Mouse (Mus musculus) testis, adult 2 months (tissue): ENCODE results near the gene Ube2o. TPM values are rescaled to one million over a fixed set of nuclear protein-coding genes. Genes with fewer than 3 reads are reported as not detected.
A peak's percentile ranks its signal among the peaks of the same experiment; 100 is the strongest.
"Not testable (repeated sequence)": the region's sequence is repeated elsewhere in the genome, so short reads cannot be mapped to it uniquely, and the experiment has no call there.

Experiments
- H3K27ac ChIP-seq: fragments of 200-500 bp; 2 replicates; pipeline ENCODE4 v1.5.1; 2012; ENCODE audit warnings: low read depth, low read length; ENCODE audit not compliant: control insufficient read depth, insufficient read depth
- H3K27me3 ChIP-seq: fragments of 200-500 bp; 2 replicates; pipeline ENCODE4 v1.6.1; 2012; ENCODE audit warnings: mild to moderate bottlenecking, low read length, moderate library complexity; ENCODE audit not compliant: control insufficient read depth, insufficient read depth
- H3K36me3 ChIP-seq: fragments of 200-500 bp; 2 replicates; pipeline ENCODE4 v1.6.1; 2012; ENCODE audit warnings: mild to moderate bottlenecking, low read length; ENCODE audit not compliant: control insufficient read depth, insufficient read depth
- H3K4me1 ChIP-seq: fragments of 200-500 bp; 2 replicates; pipeline ENCODE4 v1.6.1; 2012; ENCODE audit warnings: low read length; ENCODE audit not compliant: control insufficient read depth, insufficient read depth
- H3K4me3 ChIP-seq: fragments of 200-500 bp; 2 replicates; pipeline ENCODE4 v1.5.1; 2012; ENCODE audit warnings: low read depth, mild to moderate bottlenecking, low read length, moderate library complexity, mixed read lengths; ENCODE audit not compliant: control insufficient read depth
- CTCF ChIP-seq: fragments of 200-500 bp; IDR thresholded peaks from 2 replicates; pipeline ENCODE4 v1.5.1; 2012; ENCODE audit warnings: low read depth, mild to moderate bottlenecking, inconsistent platforms, low read length, moderate library complexity; ENCODE audit not compliant: control insufficient read depth, insufficient read depth, insufficient replicate concordance
- POLR2A ChIP-seq: fragments of 200-500 bp; IDR thresholded peaks from 2 replicates; pipeline ENCODE4 v1.6.1; 2012; ENCODE audit warnings: low read depth, mild to moderate bottlenecking, inconsistent platforms, low read length, moderate library complexity; ENCODE audit not compliant: control insufficient read depth
- polyA plus RNA-seq: library from polyadenylated mRNA; depleted of rRNA; stranded (reverse); fragments of >200 nt; gene quantifications from 2 replicates; pipeline ENCODE4 v1.2.3, GENCODE M21; 2012

Ube2o gene
- polyA plus RNA-seq, 1 experiment = 31.6 TPM

GRCm38 (mm10) chr11:116612554-116612953 is 31.3 kb upstream of the Ube2o start:
- no peaks in the 10 kb centered on the region; the same call in 1 of the 2 replicates for H3K4me1 ChIP-seq
- TF ChIP-seq POLR2A (no peak), CTCF (no peak)
- no peak overlapping the region for H3K4me3 ChIP-seq

DNA sequence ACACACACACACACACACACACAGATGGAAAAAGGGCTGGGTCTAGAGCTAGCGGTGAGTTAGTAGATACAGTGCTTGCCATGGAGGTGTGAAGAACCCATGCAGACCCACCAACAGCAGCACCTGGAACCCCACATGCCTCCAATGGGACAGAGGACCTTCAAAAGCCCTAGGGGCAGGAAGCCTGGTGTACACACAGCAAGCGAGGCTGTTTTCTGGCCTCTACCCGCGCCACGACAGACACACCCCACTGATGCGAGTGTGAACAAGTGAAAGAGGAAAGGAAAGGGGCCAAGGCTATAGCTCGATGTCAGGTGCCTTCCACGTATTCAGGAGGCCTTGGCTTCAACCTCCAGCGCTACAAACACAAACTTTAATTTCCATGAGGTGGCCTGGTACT is 30.6 kb upstream of the Ube2o start:
- H3K36me3 ChIP-seq = no peaks in the 10 kb centered on the region
- no peak overlapping the region for H3K27ac ChIP-seq
- H3K4me3 ChIP-seq = no peak overlapping the region
- TF ChIP-seq POLR2A = no peak
- no peak for TF ChIP-seq CTCF
- H3K4me1 ChIP-seq = no peaks in the 10 kb centered on the region; the same call in 1 of the 2 replicates
- no peaks in the 10 kb centered on the region for H3K27me3 ChIP-seq

More at GRCm38 (mm10) chr11:116612554-116612953, 31.3 kb upstream of the Ube2o start:
- Histone ChIP-seq H3K27ac (no peak overlapping the region), H3K36me3 (no peaks in the 10 kb centered on the region), H3K27me3 (no peaks in the 10 kb centered on the region)

GRCm38 (mm10) chr11:116611168-116611567 is 29.9 kb upstream of the Ube2o start:
- not testable (repeated sequence) for H3K4me3 ChIP-seq, H3K36me3 ChIP-seq, H3K27me3 ChIP-seq, H3K27ac ChIP-seq, H3K4me1 ChIP-seq

GRCm38 (mm10) chr11:116609965-116610630 is 28.9 kb upstream of the Ube2o start:
- Histone ChIP-seq H3K36me3 (no peaks in the 10 kb centered on the region), H3K27me3 (no peaks in the 10 kb centered on the region), H3K27ac (no peak overlapping the region), H3K4me1 (no peaks in the 10 kb centered on the region), H3K4me3 (no peak overlapping the region)
- TF ChIP-seq CTCF (no peak), POLR2A (no peak)

- no peak for TF ChIP-seq POLR2A
Measured at GRCm38 (mm10) chr11:116607717-116608116, 26.5 kb upstream of the Ube2o start.

GRCm38 (mm10) chr11:116604097-116604496 is 22.9 kb upstream of the Ube2o start:
- Histone ChIP-seq H3K36me3 (no peaks in the 10 kb centered on the region), H3K4me3 (no peak overlapping the region), H3K4me1 (no peaks in the 10 kb centered on the region), H3K27me3 (no peaks in the 10 kb centered on the region), H3K27ac (no peak overlapping the region)
- TF ChIP-seq CTCF (no peak), POLR2A (no peak)

More at GRCm38 (mm10) chr11:116607717-116608116, 26.5 kb upstream of the Ube2o start:
- H3K27me3 ChIP-seq = no peaks in the 10 kb centered on the region
- H3K36me3 ChIP-seq = no peaks in the 10 kb centered on the region
- no peaks in the 10 kb centered on the region for H3K4me1 ChIP-seq
- H3K27ac ChIP-seq = no peak overlapping the region
- H3K4me3 ChIP-seq = no peak overlapping the region

DNA sequence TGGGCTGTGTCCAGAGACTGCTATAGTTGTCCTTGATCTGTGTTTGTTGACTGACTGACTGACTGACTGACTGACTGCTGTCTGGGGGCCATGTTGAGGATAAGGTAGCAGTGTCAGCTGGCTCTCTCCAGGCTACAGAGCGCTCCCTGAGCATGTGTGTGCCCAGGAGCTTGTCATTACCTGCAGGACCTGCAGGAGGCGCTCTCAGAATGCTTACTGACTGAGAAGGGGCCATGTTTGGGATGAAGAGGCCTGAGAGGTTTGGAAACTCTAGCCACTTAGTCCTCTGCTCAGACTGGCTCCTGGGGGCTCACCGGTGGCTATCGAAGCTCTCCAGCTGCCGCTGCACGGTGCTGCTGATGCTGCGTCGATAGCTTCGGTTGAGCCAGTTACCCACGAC is 22.1 kb upstream of the Ube2o start:
- no peaks in the 10 kb centered on the region for H3K27me3 ChIP-seq
- H3K4me3 ChIP-seq = no peak overlapping the region
- no peak for TF ChIP-seq POLR2A
- TF ChIP-seq CTCF = peak; percentile 52; the same call in 1 of the 2 replicates
- no peaks in the 10 kb centered on the region for H3K36me3 ChIP-seq
- H3K4me1 ChIP-seq = no peaks in the 10 kb centered on the region
- no peak overlapping the region for H3K27ac ChIP-seq

GRCm38 (mm10) chr11:116602043-116602442 is 20.8 kb upstream of the Ube2o start:
- no peaks in the 10 kb centered on the region for H3K4me1 ChIP-seq
- TF ChIP-seq POLR2A = no peak
- TF ChIP-seq CTCF = no peak
- H3K36me3 ChIP-seq = no peaks in the 10 kb centered on the region
- no peak overlapping the region for H3K27ac ChIP-seq
- no peak overlapping the region for H3K4me3 ChIP-seq
- no peaks in the 10 kb centered on the region for H3K27me3 ChIP-seq
